Mouse (Mus musculus) stomach, embryonic 15.5 days (tissue): ENCODE data around the gene Sult1e1. TPM values are rescaled to one million over a fixed set of nuclear protein-coding genes. Genes with fewer than 3 reads are reported as not detected.
A peak's percentile ranks its signal among the peaks of the same experiment; 100 is the strongest.

Experiments used
- ATAC-seq: fragments of 200-750 bp; cut with Nextera tagmentation; 2 replicates; pipeline ENCODE4 v1.8.0; 2017; ENCODE audit warnings: low read depth, moderate number of reproducible peaks, moderate TSS enrichment; ENCODE audit not compliant: insufficient read depth, low FRiP score
- H3K27ac ChIP-seq: fragments of 300-500 bp; sonication (generic); 2 replicates; pipeline ENCODE4 v1.5.1; 2015; ENCODE audit warnings: mild to moderate bottlenecking, inconsistent platforms
- H3K27me3 ChIP-seq: fragments of 300-500 bp; sonication (generic); replicated peaks from 2 replicates; pipeline ENCODE4 v1.6.1; 2015; ENCODE audit warnings: inconsistent platforms
- H3K36me3 ChIP-seq: fragments of 300-500 bp; sonication (generic); 2 replicates; pipeline ENCODE4 v1.6.1; 2015; ENCODE audit warnings: inconsistent platforms
- H3K4me1 ChIP-seq: fragments of 300-500 bp; sonication (generic); 2 replicates; pipeline ENCODE4 v1.6.1; 2015; ENCODE audit warnings: inconsistent platforms
- H3K4me2 ChIP-seq: fragments of 300-500 bp; sonication (generic); 2 replicates; pipeline ENCODE4 v1.6.1; 2015; ENCODE audit warnings: mild to moderate bottlenecking, inconsistent platforms
- H3K4me3 ChIP-seq: fragments of 300-500 bp; sonication (generic); replicated peaks from 2 replicates; pipeline ENCODE4 v1.5.1; 2015; ENCODE audit warnings: inconsistent platforms
- H3K9ac ChIP-seq: fragments of 300-500 bp; sonication (generic); 2 replicates; pipeline ENCODE4 v1.6.1; 2015; ENCODE audit warnings: inconsistent platforms
- H3K9me3 ChIP-seq: fragments of 300-500 bp; sonication (generic); 2 replicates; pipeline ENCODE4 v1.6.1; 2016; ENCODE audit warnings: inconsistent platforms
- WGBS: fragments of 180-500 bp; shearing (Covaris S2); methylation state at CpG from one replicate; pipeline ENCODE4 v1.1.7; 2015; 5-methylcytosine and 5-hydroxymethylcytosine counted together
- microRNA-seq: library from miRNA; unstranded; fragments of <30 nt; microRNA quantifications from one replicate; pipeline ENCODE4, GENCODE M21; 2016
- polyA plus RNA-seq: library from polyadenylated mRNA; unstranded; fragments of >200 nt; fragmentation: Nextera tagmentation; extraction: Ambion mirVana; gene quantifications from 2 replicates; pipeline ENCODE4 v1.2.1, GENCODE M21; 2015

Gene Sult1e1
- polyA plus RNA-seq, 1 experiment from 2014 or later: not detected

- H3K4me1 ChIP-seq: no peaks in the 10 kb centered on the region
- H3K27me3 ChIP-seq: no peaks in the 10 kb centered on the region
- no peak overlapping the region for H3K4me3 ChIP-seq
- ATAC-seq: no peak
- no peaks in the 10 kb centered on the region for H3K9me3 ChIP-seq
- H3K27ac ChIP-seq: no peak overlapping the region
- H3K9ac ChIP-seq: no peak overlapping the region
- H3K4me2 ChIP-seq: no peak overlapping the region
- no peaks in the 10 kb centered on the region for H3K36me3 ChIP-seq
These were observed 28.4 kb downstream of the Sult1e1 start for GRCm38 (mm10) chr5:87562966-87563365.

GRCm38 (mm10) chr5:87562526-87562925 lies 28.9 kb downstream of the Sult1e1 start:
- Histone ChIP-seq H3K36me3 (no peaks in the 10 kb centered on the region), H3K9ac (no peak overlapping the region), H3K4me2 (no peak overlapping the region), H3K9me3 (no peaks in the 10 kb centered on the region), H3K4me1 (no peaks in the 10 kb centered on the region), H3K27me3 (no peaks in the 10 kb centered on the region), H3K27ac (no peak overlapping the region), H3K4me3 (no peak overlapping the region)
- no peak for ATAC-seq
- 65% methylated on average over 4 of the region's 4 CpGs for WGBS

- H3K4me1 ChIP-seq: no peaks in the 10 kb centered on the region
- H3K4me3 ChIP-seq: no peak overlapping the region
- H3K4me2 ChIP-seq: no peak overlapping the region
- H3K27me3 ChIP-seq: no peaks in the 10 kb centered on the region
- no peaks in the 10 kb centered on the region for H3K36me3 ChIP-seq
- H3K27ac ChIP-seq: no peak overlapping the region
- ATAC-seq: no peak
- H3K9ac ChIP-seq: no peak overlapping the region
- H3K9me3 ChIP-seq: no peaks in the 10 kb centered on the region
- 80% methylated on average over 5 of the region's 5 CpGs for WGBS
These were observed 31.2 kb downstream of the Sult1e1 start for GRCm38 (mm10) chr5:87560145-87560544.

GRCm38 (mm10) chr5:87550935-87551334 lies 40.5 kb downstream of the Sult1e1 start:
- ATAC-seq: no peak
- 43% methylated on average over 1 of the region's 1 CpGs for WGBS
- no peaks in the 10 kb centered on the region for H3K36me3 ChIP-seq
- no peaks in the 10 kb centered on the region for H3K4me1 ChIP-seq
- H3K27ac ChIP-seq: no peak overlapping the region
- H3K9me3 ChIP-seq: no peaks in the 10 kb centered on the region
- no peaks in the 10 kb centered on the region for H3K27me3 ChIP-seq
- no peak overlapping the region for H3K4me3 ChIP-seq
- H3K4me2 ChIP-seq: no peak overlapping the region
- H3K9ac ChIP-seq: no peak overlapping the region

GRCm38 (mm10) chr5:87538111-87538510 lies 53.3 kb downstream of the Sult1e1 start, which contains the start of gene Sult1b1:
Gene Sult1b1 (minus strand): TSS chr5:87538195.
- Histone ChIP-seq H3K9ac (no peak within 1 kb of the TSS), H3K9me3 (no peaks in the 10 kb centered on the region), H3K4me3 (no peak within 1 kb of the TSS), H3K27ac (no peak within 1 kb of the TSS), H3K4me2 (no peak within 1 kb of the TSS), H3K27me3 (no peaks in the 10 kb centered on the region), H3K4me1 (no peaks in the 10 kb centered on the region), H3K36me3 (no peaks in the 10 kb centered on the region)
- ATAC-seq: no peak
- WGBS: 76% methylated on average over 2 of the region's 2 CpGs

GRCm38 (mm10) chr5:87535994-87536644 lies 55.3 kb downstream of the Sult1e1 start:
- H3K9ac ChIP-seq: no peak overlapping the region
- 63% methylated on average over 4 of the region's 4 CpGs for WGBS
- H3K36me3 ChIP-seq: no peaks in the 10 kb centered on the region
- no peak overlapping the region for H3K4me2 ChIP-seq
- no peaks in the 10 kb centered on the region for H3K9me3 ChIP-seq
- no peak overlapping the region for H3K4me3 ChIP-seq
- H3K4me1 ChIP-seq: no peaks in the 10 kb centered on the region
- peak; percentile 95 for ATAC-seq
- H3K27me3 ChIP-seq: no peaks in the 10 kb centered on the region
- peak overlapping the region; percentile 66 for H3K27ac ChIP-seq

GRCm38 (mm10) chr5:87532288-87532687 lies 59.1 kb downstream of the Sult1e1 start:
- Histone ChIP-seq H3K27me3 (no peaks in the 10 kb centered on the region), H3K9me3 (no peaks in the 10 kb centered on the region), H3K27ac (peak overlapping the region; percentile 59; the same call in 1 of the 2 replicates), H3K9ac (no peak overlapping the region), H3K4me1 (no peaks in the 10 kb centered on the region), H3K4me2 (no peak overlapping the region), H3K36me3 (no peaks in the 10 kb centered on the region), H3K4me3 (no peak overlapping the region)
- 38% methylated on average over 2 of the region's 2 CpGs for WGBS
- peak; percentile 87 for ATAC-seq

Small RNA genes within 50 kb of the gene (microRNA-seq; reads per million reads assigned to microRNA genes)
- gene Mir3969: 1.4 reads per million

Other genes with a start within 250 kb of the Sult1e1 start
- not detected in 2 replicates for gene Ugt2b38, start 167.4 kb downstream of the Sult1e1 start, polyA plus RNA-seq
- not detected in 2 replicates for gene Ugt2a2, start 109.3 kb downstream of the Sult1e1 start, polyA plus RNA-seq
- gene Gm43638, start 104.8 kb downstream of the Sult1e1 start, polyA plus RNA-seq: not detected in 2 replicates
- gene Ugt2a1, start 100.7 kb downstream of the Sult1e1 start, polyA plus RNA-seq: not detected in 2 replicates
- gene Sult1b1, start 53.4 kb downstream of the Sult1e1 start, polyA plus RNA-seq: 17.8 and 19.0 TPM in 2 replicates
- 30.7 and 39.2 TPM in 2 replicates for gene Sult1d1, start 22.6 kb downstream of the Sult1e1 start, polyA plus RNA-seq
- not detected in 2 replicates for gene Csn1s1, start 74.6 kb upstream of the Sult1e1 start, polyA plus RNA-seq
- gene Csn2, start 108.0 kb upstream of the Sult1e1 start, polyA plus RNA-seq: not detected in 2 replicates
- gene Csn1s2a, start 183.0 kb upstream of the Sult1e1 start, polyA plus RNA-seq: not detected in 2 replicates
- not detected in 2 replicates for gene Csn1s2b, start 216.5 kb upstream of the Sult1e1 start, polyA plus RNA-seq
- not detected in 2 replicates for gene Prr27, start 234.1 kb upstream of the Sult1e1 start, polyA plus RNA-seq